Mouse (Mus musculus) lung, embryonic 16.5 days (tissue): Measurements from ENCODE around the gene Trim2. TPM values are rescaled to one million over a fixed set of nuclear protein-coding genes. Genes with fewer than 3 reads are reported as not detected.

Source experiments
- ATAC-seq: fragments of 200-750 bp; cut with Nextera tagmentation; 2 replicates; pipeline ENCODE4 v1.8.0; 2017; ENCODE audit warnings: low read depth, mild to moderate bottlenecking, moderate library complexity
- H3K27ac ChIP-seq: fragments of 300-500 bp; sonication (generic); 2 replicates; pipeline ENCODE4 v1.5.1; 2014; ENCODE audit warnings: mild to moderate bottlenecking, control low read depth, low read length
- H3K27me3 ChIP-seq: fragments of 300-500 bp; sonication (generic); 2 replicates; pipeline ENCODE4 v1.6.1; 2014; ENCODE audit warnings: low read depth, low read length, mixed read lengths; ENCODE audit not compliant: control insufficient read depth, insufficient read depth
- H3K36me3 ChIP-seq: fragments of 300-500 bp; sonication (generic); 2 replicates; pipeline ENCODE4 v1.6.1; 2014; ENCODE audit warnings: low read length; ENCODE audit not compliant: control insufficient read depth, insufficient read depth
- H3K4me1 ChIP-seq: fragments of 300-500 bp; sonication (generic); replicated peaks from 2 replicates; pipeline ENCODE4 v1.6.1; 2014; ENCODE audit warnings: low read length, mixed read lengths; ENCODE audit not compliant: control insufficient read depth, insufficient read depth
- H3K4me2 ChIP-seq: fragments of 300-500 bp; sonication (generic); 2 replicates; pipeline ENCODE4 v1.6.1; 2014; ENCODE audit warnings: low read depth, low read length, control low read depth
- H3K4me3 ChIP-seq: fragments of 300-500 bp; sonication (generic); 2 replicates; pipeline ENCODE4 v1.5.1; 2014; ENCODE audit warnings: mild to moderate bottlenecking, low read length, control low read depth
- H3K9ac ChIP-seq: fragments of 300-500 bp; sonication (generic); 2 replicates; pipeline ENCODE4 v1.6.1; 2014; ENCODE audit warnings: low read length, control low read depth
- H3K9me3 ChIP-seq: fragments of 300-500 bp; sonication (generic); 2 replicates; pipeline ENCODE4 v1.6.1; 2016; ENCODE audit warnings: low read length; ENCODE audit not compliant: control insufficient read depth
- WGBS: fragments of 180-500 bp; shearing (Covaris S2); extraction: QIAGEN DNeasy Blood & Tissue Kit; methylation state at CpG from one replicate; pipeline ENCODE4 v1.1.7; 2014; 5-methylcytosine and 5-hydroxymethylcytosine counted together
- polyA plus RNA-seq: library from polyadenylated mRNA; unstranded; fragments of >200 nt; fragmentation: Nextera tagmentation; extraction: Ambion mirVana; gene quantifications from 2 replicates; pipeline ENCODE4 v1.2.1, GENCODE M21; 2015

The Trim2 gene
- polyA plus RNA-seq, 1 experiment from 2014 or later = 31.9 TPM

GRCm38 (mm10) chr3:84268434-84268833 lies 38.2 kb downstream of the Trim2 start:
- H3K4me1 ChIP-seq = peaks cover 15% of the 10 kb centered on the region
- peaks cover 4% of the 10 kb centered on the region; the same call in 1 of the 2 replicates for H3K27me3 ChIP-seq
- H3K27ac ChIP-seq = no peak overlapping the region
- H3K4me2 ChIP-seq = no peak overlapping the region
- H3K36me3 ChIP-seq = no peaks in the 10 kb centered on the region
- H3K9ac ChIP-seq = no peak overlapping the region
- 40% methylated on average over 3 of the region's 3 CpGs for whole genome bisulfite sequencing
- no peak overlapping the region for H3K4me3 ChIP-seq
- no peaks in the 10 kb centered on the region for H3K9me3 ChIP-seq
- ATAC-seq = no peak

DNA sequence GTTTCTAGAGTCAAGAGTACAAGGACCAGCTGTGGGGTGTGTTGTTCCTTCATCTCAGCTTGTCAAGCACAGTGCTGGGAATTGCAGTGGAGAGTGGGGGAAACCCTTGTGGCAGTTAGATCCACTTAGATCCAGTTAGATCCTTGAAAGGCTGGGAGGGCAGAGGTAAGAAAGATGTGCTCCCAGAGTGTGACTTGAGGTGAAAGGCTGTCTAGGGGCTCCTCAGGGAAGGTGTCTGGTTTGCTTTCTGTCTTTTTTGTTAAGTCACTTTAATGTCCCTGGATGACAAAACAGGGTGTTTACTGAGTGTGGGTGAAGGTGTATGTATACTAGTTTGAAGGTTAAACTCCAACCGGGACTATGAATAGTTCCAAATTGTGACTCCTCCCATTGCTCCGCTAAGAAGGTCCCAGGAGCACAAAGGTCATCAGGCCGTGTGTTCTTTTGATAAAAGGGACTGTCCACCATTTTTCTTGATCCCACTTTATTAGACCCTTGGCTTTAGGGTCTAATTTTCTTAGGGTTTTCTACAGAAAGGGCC lies 40.2 kb downstream of the Trim2 start:
- no peak overlapping the region for H3K4me2 ChIP-seq
- no peaks in the 10 kb centered on the region for H3K9me3 ChIP-seq
- 50% methylated on average over 3 of the region's 3 CpGs for WGBS
- peaks cover 15% of the 10 kb centered on the region for H3K4me1 ChIP-seq
- H3K27ac ChIP-seq = no peak overlapping the region
- H3K27me3 ChIP-seq = peaks cover 4% of the 10 kb centered on the region; the same call in 1 of the 2 replicates
- ATAC-seq = no peak
- H3K36me3 ChIP-seq = no peaks in the 10 kb centered on the region
- H3K9ac ChIP-seq = no peak overlapping the region
- no peak overlapping the region for H3K4me3 ChIP-seq

- H3K4me1 ChIP-seq = peaks cover 8% of the 10 kb centered on the region
- no peak for ATAC-seq
- H3K27ac ChIP-seq = no peak overlapping the region
- no peak overlapping the region for H3K4me3 ChIP-seq
- WGBS = 55% methylated on average over 1 of the region's 1 CpGs
- H3K4me2 ChIP-seq = no peak overlapping the region
- H3K36me3 ChIP-seq = no peaks in the 10 kb centered on the region
- H3K9ac ChIP-seq = no peak overlapping the region
- peaks cover 4% of the 10 kb centered on the region; the same call in 1 of the 2 replicates for H3K27me3 ChIP-seq
- H3K9me3 ChIP-seq = no peaks in the 10 kb centered on the region
Observed at GRCm38 (mm10) chr3:84265084-84265483, 41.6 kb downstream of the Trim2 start.

DNA sequence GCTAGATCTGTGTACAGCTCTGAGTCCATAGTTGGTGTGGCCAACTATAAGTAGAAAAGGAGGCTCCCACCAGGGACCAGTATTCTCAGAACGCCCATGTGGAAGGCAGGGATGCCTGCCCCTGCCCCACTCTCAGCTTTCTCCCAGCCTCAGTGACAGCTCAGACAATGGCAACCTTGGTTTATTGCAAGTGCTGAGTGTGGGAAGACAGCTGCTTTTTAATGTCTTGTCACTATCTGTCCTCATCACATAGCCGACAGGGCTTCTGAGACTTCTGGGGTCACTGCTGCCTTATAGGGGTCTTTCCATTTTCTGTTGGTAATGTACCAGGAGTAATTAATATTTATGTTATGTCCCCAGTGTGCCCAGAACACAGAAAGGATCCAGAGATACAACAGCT lies 42.3 kb downstream of the Trim2 start:
- H3K9me3 ChIP-seq = no peaks in the 10 kb centered on the region
- no peak overlapping the region for H3K4me3 ChIP-seq
- no peaks in the 10 kb centered on the region for H3K36me3 ChIP-seq
- no peak for ATAC-seq
- H3K9ac ChIP-seq = no peak overlapping the region
- H3K4me2 ChIP-seq = no peak overlapping the region
- H3K27me3 ChIP-seq = peaks cover 2% of the 10 kb centered on the region; the same call in 1 of the 2 replicates
- WGBS = 57% methylated on average over 2 of the region's 2 CpGs
- peaks cover 6% of the 10 kb centered on the region for H3K4me1 ChIP-seq
- H3K27ac ChIP-seq = no peak overlapping the region

DNA sequence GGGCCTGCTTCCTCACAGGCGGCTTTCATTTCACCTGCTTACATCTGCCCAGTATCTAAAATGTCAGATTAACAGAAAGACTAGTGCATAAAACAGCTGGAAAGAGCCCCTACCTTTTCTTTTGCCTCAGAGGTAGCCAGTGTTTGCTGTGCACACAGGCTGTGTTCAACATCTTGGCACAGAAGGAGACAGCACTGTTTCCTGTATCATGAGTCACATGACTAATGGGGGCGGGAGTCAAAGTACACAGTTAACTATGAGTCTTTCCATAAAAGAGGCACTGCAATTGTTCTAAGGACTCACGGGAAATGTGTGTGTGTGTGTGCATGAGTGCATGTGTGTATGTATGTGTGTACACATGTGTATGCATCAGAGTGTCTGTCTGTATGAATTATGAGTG lies 43.9 kb downstream of the Trim2 start:
- Histone ChIP-seq H3K4me3 (no peak overlapping the region), H3K27me3 (no peaks in the 10 kb centered on the region; the same call in 1 of the 2 replicates), H3K27ac (no peak overlapping the region), H3K9ac (no peak overlapping the region), H3K9me3 (no peaks in the 10 kb centered on the region), H3K4me1 (peaks cover 16% of the 10 kb centered on the region), H3K36me3 (no peaks in the 10 kb centered on the region), H3K4me2 (no peak overlapping the region)
- 58% methylated on average over 3 of the region's 3 CpGs for WGBS
- no peak for ATAC-seq

- Histone ChIP-seq H3K27ac (no peak overlapping the region), H3K27me3 (no peaks in the 10 kb centered on the region; the same call in 1 of the 2 replicates)
Observed at GRCm38 (mm10) chr3:84261863-84262262, 44.8 kb downstream of the Trim2 start.

DNA sequence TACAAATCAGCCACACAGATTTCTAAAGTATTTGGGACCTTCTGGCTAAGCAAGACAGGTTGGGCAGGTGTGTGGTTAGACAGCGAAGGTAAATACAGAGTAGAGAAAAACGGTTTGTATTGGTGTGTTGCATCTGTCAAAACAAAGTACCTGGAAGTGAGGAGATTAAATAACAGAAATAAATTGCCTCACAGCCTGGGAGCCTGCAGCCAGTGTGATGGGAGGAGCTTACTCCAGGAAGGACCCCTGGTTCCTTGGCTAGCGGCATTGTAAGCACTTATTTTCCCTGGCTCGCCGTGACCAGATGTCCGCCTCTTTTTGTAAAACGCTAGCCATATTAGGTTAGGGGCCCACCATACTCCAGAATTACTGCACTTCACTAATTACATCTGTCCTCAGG lies 45.8 kb downstream of the Trim2 start:
- Histone ChIP-seq H3K4me3 (no peak overlapping the region), H3K9ac (no peak overlapping the region), H3K4me2 (no peak overlapping the region), H3K9me3 (no peaks in the 10 kb centered on the region), H3K4me1 (peaks cover 16% of the 10 kb centered on the region), H3K36me3 (no peaks in the 10 kb centered on the region), H3K27me3 (no peaks in the 10 kb centered on the region; the same call in 1 of the 2 replicates), H3K27ac (no peak overlapping the region)
- 37% methylated on average over 7 of the region's 7 CpGs for WGBS
- no peak for ATAC-seq

More at GRCm38 (mm10) chr3:84261863-84262262, 44.8 kb downstream of the Trim2 start:
- Histone ChIP-seq H3K4me3 (no peak overlapping the region), H3K9ac (no peak overlapping the region), H3K4me1 (peaks cover 16% of the 10 kb centered on the region), H3K4me2 (no peak overlapping the region), H3K36me3 (no peaks in the 10 kb centered on the region), H3K9me3 (no peaks in the 10 kb centered on the region)
- WGBS = 81% methylated on average over 6 of the region's 6 CpGs
- ATAC-seq = no peak

DNA sequence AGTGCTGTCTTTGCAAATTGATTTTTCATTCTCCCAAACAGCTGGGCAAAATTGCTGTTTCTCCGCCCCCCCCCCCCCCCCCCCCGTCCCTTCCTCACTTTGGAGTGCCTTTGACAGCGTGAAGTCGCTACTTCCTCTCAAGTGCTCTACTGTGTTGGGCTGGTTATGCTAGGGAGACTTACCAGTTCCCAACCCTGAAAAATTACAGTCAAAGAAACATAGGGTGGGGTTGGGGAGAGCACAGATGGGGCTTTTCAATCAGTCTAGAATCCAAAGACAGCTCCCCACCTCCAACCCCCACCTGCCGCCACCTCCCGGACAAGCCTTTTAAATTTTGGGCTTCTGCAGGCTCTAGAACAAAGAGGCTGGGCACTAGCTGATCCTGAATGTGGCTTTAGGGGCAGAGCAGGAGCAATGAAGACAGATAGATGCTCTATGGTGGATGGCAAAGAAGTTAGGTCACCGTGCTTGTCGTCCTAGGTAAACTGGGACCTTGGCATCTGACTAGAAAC lies 46.6 kb downstream of the Trim2 start:
- H3K9ac ChIP-seq = peak overlapping the region; percentile 83
- no peaks in the 10 kb centered on the region; the same call in 1 of the 2 replicates for H3K27me3 ChIP-seq
- no peaks in the 10 kb centered on the region for H3K36me3 ChIP-seq
- H3K4me3 ChIP-seq = peak overlapping the region; percentile 77
- peak overlapping the region; percentile 100 for H3K4me2 ChIP-seq
- H3K27ac ChIP-seq = peak overlapping the region; percentile 18
- 8% methylated on average over 6 of the region's 8 CpGs for WGBS
- H3K4me1 ChIP-seq = peaks cover 16% of the 10 kb centered on the region
- H3K9me3 ChIP-seq = no peaks in the 10 kb centered on the region
- peak; percentile 61 for ATAC-seq

GRCm38 (mm10) chr3:84259281-84260023 lies 47.2 kb downstream of the Trim2 start:
- peak; percentile 90 for ATAC-seq
- WGBS = under 1% methylated on average over 59 of the region's 74 CpGs
- peak overlapping the region; percentile 58 for H3K27ac ChIP-seq

More at GRCm38 (mm10) chr3:84259281-84260023, 47.2 kb downstream of the Trim2 start:
- no peaks in the 10 kb centered on the region for H3K36me3 ChIP-seq
- peaks cover 16% of the 10 kb centered on the region for H3K4me1 ChIP-seq
- peak overlapping the region; percentile 83 for H3K9ac ChIP-seq
- peak overlapping the region; percentile 77 for H3K4me3 ChIP-seq
- H3K4me2 ChIP-seq = peak overlapping the region; percentile 100
- no peaks in the 10 kb centered on the region; the same call in 1 of the 2 replicates for H3K27me3 ChIP-seq
- no peaks in the 10 kb centered on the region for H3K9me3 ChIP-seq
